Mouse (Mus musculus): ENCODE data around the gene Sec23b. TPM values are rescaled to one million over a fixed set of nuclear protein-coding genes. Genes with fewer than 3 reads are reported as not detected.
"Not testable (repeated sequence)": the region's sequence is repeated elsewhere in the genome, so short reads cannot be mapped to it uniquely, and the experiment has no call there.

Sec23b gene
- polyA plus RNA-seq, 1 experiment from 2014 or later, result 103 TPM

DNA sequence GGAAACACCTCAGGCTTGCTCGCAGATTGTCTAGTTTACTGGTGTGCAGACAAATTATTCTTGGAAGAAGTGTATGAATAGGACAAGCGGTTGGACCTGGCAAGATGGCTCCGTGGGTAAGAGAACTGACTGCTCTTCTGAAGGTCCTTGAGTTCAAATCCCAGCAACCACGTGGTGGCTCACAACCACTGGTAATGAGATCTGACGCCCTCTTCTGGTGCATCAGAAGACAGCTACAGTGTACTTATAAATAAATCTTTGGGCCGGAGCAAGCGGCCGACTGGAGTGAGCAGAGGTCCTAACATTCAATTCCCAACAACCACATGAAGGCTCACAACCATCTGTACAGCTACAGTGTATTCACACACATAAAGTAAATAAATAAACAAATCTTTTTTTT, 37.0 kb downstream of the Sec23b start:
- DNase-seq (ENCODE audit: low spot score); H3K36me3 ChIP-seq (ENCODE audit: control insufficient read depth, insufficient read depth, low read length); H3K4me2 ChIP-seq (ENCODE audit: low read depth, severe bottlenecking); H3K9ac ChIP-seq (ENCODE audit: low read length); H3K4me1 ChIP-seq (ENCODE audit: control insufficient read depth, insufficient read depth, low read length); H3K9me3 ChIP-seq (ENCODE audit: control insufficient read depth, low read length); H3K27ac ChIP-seq (replicated peaks; ENCODE audit: low read depth, low read length); ATAC-seq (ENCODE audit: insufficient number of reproducible peaks, low FRiP score, low TSS enrichment, low read depth); H3K4me3 ChIP-seq (ENCODE audit: low read depth, low read length); H3K27me3 ChIP-seq (ENCODE audit: control insufficient read depth, insufficient read depth, low read length): not testable (repeated sequence)
- 69% methylated on average over 8 of the region's 8 CpGs for WGBS

DNA sequence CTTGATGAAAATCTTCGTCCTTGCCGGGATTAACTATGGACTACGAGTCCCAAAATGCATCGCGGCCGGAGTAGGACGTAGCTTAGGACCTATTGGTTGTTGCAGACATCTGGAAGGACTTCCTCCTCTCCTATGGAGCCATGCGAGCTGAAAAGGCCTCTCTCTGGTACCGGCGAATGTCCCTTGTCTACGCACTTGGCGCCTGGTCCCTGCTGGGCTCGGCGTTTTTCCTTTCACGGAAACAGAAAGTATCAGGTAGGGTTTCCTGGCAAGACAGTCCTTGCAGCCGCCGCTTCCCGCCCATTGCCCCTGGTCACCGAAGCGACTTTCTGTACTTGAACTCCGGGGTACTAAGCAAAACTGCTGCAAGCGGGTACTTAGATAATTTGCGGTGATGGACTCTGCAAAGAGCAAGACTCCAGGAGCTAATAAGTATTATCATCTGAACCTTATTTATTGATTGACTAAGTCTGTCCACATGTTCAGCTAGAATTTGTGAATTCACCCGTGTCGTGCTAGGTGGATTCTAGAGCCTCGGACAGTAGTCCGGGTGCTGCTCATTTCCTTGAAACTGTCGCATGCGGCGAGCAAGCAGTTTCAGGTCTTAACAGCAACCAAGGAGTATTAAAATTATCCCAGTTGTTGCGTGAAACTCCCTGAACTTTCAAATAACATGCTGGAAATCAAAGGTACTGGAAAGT, 38.1 kb downstream of the Sec23b start, which contains the start of gene Smim26:
Smim26 (plus strand) TSS at position 104 of the 701 bp plus-strand sequence.
- ATAC-seq (ENCODE audit: insufficient number of reproducible peaks, low FRiP score, low TSS enrichment, low read depth), result peak; percentile 91
- DNase-seq (ENCODE audit: low spot score), result peak; percentile 85
- WGBS, result 2% methylated on average over 31 of the region's 31 CpGs
- Histone ChIP-seq H3K4me2 (ENCODE audit: low read depth, severe bottlenecking) (peak within 1 kb of the TSS; percentile 45), H3K36me3 (ENCODE audit: control insufficient read depth, insufficient read depth, low read length) (no peaks in the 10 kb centered on the region), H3K4me1 (ENCODE audit: control insufficient read depth, insufficient read depth, low read length) (no peaks in the 10 kb centered on the region), H3K4me3 (ENCODE audit: low read depth, low read length) (peak within 1 kb of the TSS; percentile 57), H3K27ac (replicated peaks; ENCODE audit: low read depth, low read length) (no peak within 1 kb of the TSS), H3K27me3 (ENCODE audit: control insufficient read depth, insufficient read depth, low read length) (no peaks in the 10 kb centered on the region), H3K9me3 (ENCODE audit: control insufficient read depth, low read length) (no peaks in the 10 kb centered on the region), H3K9ac (ENCODE audit: low read length) (peak within 1 kb of the TSS; percentile 67)

DNA sequence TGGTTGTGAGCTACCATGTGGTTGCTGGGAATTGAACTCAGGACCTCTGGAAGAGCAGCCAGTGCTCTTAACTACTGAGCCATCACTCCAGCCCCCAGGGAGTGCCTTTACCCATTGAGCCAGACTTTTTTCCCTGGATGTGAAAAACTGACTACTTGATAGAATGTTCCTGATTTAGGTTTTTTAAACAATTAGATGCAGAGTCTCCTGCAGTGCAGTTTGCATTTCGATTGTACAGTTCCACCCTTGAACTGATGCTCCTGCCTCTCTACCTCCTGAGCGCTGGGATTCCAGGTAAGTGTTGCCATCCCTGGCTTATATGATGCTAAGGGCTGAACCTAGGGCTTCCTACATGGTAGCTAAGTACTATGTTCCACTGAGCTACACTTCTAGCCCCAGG, 42.0 kb downstream of the Sec23b start:
- ATAC-seq (ENCODE audit: insufficient number of reproducible peaks, low FRiP score, low TSS enrichment, low read depth) (no peak), DNase-seq (ENCODE audit: low spot score) (peak; percentile 13)
- Histone ChIP-seq H3K9ac (ENCODE audit: low read length) (no peak overlapping the region), H3K9me3 (ENCODE audit: control insufficient read depth, low read length) (no peaks in the 10 kb centered on the region), H3K4me1 (ENCODE audit: control insufficient read depth, insufficient read depth, low read length) (no peaks in the 10 kb centered on the region), H3K4me3 (ENCODE audit: low read depth, low read length) (no peak overlapping the region), H3K27ac (replicated peaks; ENCODE audit: low read depth, low read length) (no peak overlapping the region), H3K27me3 (ENCODE audit: control insufficient read depth, insufficient read depth, low read length) (no peaks in the 10 kb centered on the region), H3K4me2 (ENCODE audit: low read depth, severe bottlenecking) (no peak overlapping the region), H3K36me3 (ENCODE audit: control insufficient read depth, insufficient read depth, low read length) (no peaks in the 10 kb centered on the region)
- WGBS, result 77% methylated on average over 2 of the region's 2 CpGs

DNA sequence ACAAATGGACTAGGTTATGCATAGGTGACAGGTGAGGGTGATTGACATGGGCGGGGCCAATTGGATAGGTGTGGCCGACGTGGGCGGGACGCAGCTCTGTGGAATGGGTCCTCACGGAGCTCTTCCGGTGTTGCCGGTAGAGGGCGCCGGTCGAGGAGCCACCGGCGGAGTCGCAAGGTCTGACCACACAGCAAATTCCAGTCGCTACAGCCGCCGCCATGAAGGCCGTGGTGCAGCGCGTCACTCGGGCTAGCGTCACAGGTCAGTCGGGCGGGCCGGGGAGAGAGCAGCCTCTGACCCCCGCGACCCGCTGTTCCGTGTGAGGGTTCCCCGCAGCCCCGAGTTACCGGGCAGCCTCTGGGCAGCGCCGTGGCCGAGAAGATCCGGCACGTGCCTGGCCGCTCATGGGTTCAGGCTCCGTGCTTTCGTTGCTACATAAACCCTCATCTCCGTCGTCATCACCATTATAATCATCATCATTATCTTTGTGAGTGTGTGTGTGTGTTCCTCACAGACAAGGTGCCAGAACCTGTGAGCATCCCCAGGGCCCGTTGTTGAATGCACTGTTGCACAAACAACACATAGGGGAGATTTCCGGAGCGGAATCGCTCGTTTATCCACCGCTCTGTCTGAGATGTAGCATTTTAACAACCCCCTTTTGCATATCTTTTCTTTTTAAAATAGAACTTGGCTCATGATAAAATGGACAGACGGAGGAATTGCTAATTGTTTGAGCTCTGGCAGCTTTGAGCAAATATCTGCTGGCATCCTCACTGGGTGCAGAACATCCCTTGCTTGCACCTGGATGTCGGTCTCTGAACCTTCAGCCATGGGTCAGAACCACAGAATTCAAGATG, 44.0 kb downstream of the Sec23b start, which contains the start of gene Dtd1:
Dtd1 (plus strand) TSS at position 67 of the 857 bp plus-strand sequence.
- Histone ChIP-seq H3K9me3 (ENCODE audit: control insufficient read depth, low read length) (no peaks in the 10 kb centered on the region), H3K27me3 (ENCODE audit: control insufficient read depth, insufficient read depth, low read length) (no peaks in the 10 kb centered on the region), H3K4me3 (ENCODE audit: low read depth, low read length) (peak within 1 kb of the TSS; percentile 58), H3K4me2 (ENCODE audit: low read depth, severe bottlenecking) (peak within 1 kb of the TSS; percentile 49), H3K27ac (replicated peaks; ENCODE audit: low read depth, low read length) (no peak within 1 kb of the TSS), H3K9ac (ENCODE audit: low read length) (peak within 1 kb of the TSS; percentile 90), H3K4me1 (ENCODE audit: control insufficient read depth, insufficient read depth, low read length) (no peaks in the 10 kb centered on the region), H3K36me3 (ENCODE audit: control insufficient read depth, insufficient read depth, low read length) (no peaks in the 10 kb centered on the region)
- peak; percentile 94 for ATAC-seq (ENCODE audit: insufficient number of reproducible peaks, low FRiP score, low TSS enrichment, low read depth)
- DNase-seq (ENCODE audit: low spot score), result peak; percentile 91
- 2% methylated on average over 50 of the region's 50 CpGs for WGBS

DNA sequence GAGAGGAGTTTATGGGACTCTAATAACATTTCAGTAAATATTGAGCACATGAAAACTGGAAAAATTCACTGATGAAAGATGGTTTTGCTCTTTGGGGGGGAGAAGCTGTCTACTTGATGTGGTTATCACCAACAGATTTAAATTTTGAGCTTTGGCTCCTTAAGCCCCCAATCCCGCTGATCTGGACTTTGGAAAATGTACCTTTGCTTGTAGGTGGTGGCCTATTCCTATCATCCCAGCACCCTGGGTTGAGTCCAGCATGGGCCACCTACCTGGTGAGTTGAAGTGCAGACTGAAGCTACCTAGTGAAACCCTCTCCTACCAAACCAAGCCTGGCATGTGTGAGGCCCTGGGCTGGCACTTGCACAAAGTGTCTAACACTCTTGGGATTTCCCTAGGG, 45.5 kb downstream of the Sec23b start:
- Histone ChIP-seq H3K36me3 (ENCODE audit: control insufficient read depth, insufficient read depth, low read length) (no peaks in the 10 kb centered on the region), H3K27ac (replicated peaks; ENCODE audit: low read depth, low read length) (no peak overlapping the region), H3K9ac (ENCODE audit: low read length) (no peak overlapping the region), H3K4me2 (ENCODE audit: low read depth, severe bottlenecking) (no peak overlapping the region), H3K4me3 (ENCODE audit: low read depth, low read length) (no peak overlapping the region), H3K9me3 (ENCODE audit: control insufficient read depth, low read length) (no peaks in the 10 kb centered on the region), H3K4me1 (ENCODE audit: control insufficient read depth, insufficient read depth, low read length) (no peaks in the 10 kb centered on the region), H3K27me3 (ENCODE audit: control insufficient read depth, insufficient read depth, low read length) (no peaks in the 10 kb centered on the region)
- peak; percentile 16 for DNase-seq (ENCODE audit: low spot score)
- ATAC-seq (ENCODE audit: insufficient number of reproducible peaks, low FRiP score, low TSS enrichment, low read depth), result no peak
- WGBS, result 96% methylated on average over 1 of the region's 1 CpGs

DNA sequence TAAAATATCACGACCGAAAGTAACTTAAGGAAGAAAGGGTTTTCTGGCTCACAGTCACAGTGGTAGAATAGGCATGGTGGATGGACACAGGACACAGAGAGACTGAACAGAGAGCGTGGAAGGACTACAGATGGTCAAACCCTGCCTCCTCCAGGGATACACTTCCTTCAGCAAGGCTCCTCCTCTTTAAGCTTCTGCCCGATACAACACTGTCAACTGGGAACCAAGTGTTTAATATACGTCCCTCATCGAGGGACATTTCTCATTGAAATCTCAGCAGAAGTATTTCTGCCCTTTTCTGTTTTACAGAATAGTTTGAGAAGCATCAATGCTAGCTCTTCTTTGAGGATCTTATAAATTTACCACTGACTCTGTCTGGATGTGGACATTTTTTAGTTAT, 57.9 kb downstream of the Sec23b start:
- Histone ChIP-seq H3K36me3 (ENCODE audit: control insufficient read depth, insufficient read depth, low read length) (no peaks in the 10 kb centered on the region), H3K27me3 (ENCODE audit: control insufficient read depth, insufficient read depth, low read length) (no peaks in the 10 kb centered on the region), H3K27ac (replicated peaks; ENCODE audit: low read depth, low read length) (no peak overlapping the region), H3K4me2 (ENCODE audit: low read depth, severe bottlenecking) (no peak overlapping the region), H3K4me3 (ENCODE audit: low read depth, low read length) (no peak overlapping the region), H3K9ac (ENCODE audit: low read length) (no peak overlapping the region), H3K9me3 (ENCODE audit: control insufficient read depth, low read length) (no peaks in the 10 kb centered on the region), H3K4me1 (ENCODE audit: control insufficient read depth, insufficient read depth, low read length) (no peaks in the 10 kb centered on the region)
- DNase-seq (ENCODE audit: low spot score) (peak; percentile 12), ATAC-seq (ENCODE audit: insufficient number of reproducible peaks, low FRiP score, low TSS enrichment, low read depth) (no peak)
- 93% methylated on average over 6 of the region's 6 CpGs for WGBS

DNA sequence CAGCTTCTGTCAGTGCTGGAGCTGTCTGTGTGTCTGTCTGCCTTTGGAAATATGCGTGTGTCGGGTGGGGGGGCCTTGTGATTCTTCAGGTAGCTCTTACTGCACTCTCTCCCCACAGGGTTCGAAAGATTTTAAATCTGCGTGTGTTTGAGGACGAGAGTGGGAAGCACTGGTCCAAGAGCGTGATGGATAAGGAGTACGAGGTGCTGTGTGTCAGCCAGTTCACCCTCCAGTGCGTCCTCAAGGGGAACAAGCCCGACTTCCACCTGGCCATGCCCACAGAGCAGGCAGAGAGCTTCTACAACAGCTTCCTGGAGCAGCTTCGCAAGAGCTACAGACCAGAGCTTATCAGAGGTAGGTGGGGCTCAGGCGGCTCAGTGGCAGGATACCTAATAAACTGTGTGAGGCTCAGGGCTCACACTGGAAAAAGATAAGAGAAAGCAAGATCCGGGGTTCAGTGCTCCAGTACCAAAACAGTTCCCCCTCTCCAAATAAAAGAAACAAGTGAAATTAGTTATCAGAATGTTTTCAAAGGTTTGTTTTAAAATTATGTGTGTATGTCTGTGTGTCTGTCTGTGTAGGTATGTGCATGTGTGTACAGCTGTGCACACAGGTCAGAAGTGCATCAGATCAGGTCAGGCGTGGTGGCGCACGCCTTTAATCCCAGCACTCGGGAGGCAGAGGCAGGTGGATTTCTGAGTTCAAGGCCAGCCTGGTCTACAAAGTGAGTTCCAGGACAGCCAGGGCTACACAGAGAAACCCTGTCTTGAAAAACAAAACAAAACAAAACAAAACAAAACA, 61.2 kb downstream of the Sec23b start:
- 89% methylated on average over 16 of the region's 16 CpGs for WGBS
- Histone ChIP-seq H3K27ac (replicated peaks; ENCODE audit: low read depth, low read length) (no peak overlapping the region), H3K4me1 (ENCODE audit: control insufficient read depth, insufficient read depth, low read length) (no peaks in the 10 kb centered on the region)

DNA sequence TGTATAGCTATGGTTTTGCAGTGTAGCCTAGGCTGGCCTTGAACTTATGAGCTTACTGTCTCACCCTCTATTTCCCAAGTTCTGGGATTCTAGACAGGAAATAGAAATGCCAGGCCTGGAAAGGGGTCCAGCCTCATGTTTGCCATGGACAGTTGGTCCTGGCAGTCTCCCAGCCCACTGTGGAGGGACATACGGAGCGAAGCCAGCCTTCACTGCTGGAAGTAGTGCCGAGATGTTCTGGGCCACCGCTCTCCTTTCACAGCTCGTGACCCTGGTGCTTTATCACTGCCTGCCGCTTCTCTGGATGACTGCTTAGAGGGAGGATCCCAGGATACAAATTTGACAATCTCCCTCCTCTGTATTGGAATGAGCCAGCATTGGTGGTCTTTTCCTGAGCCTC, 65.5 kb downstream of the Sec23b start:
- WGBS, result 89% methylated on average over 6 of the region's 6 CpGs
- H3K27me3 ChIP-seq (ENCODE audit: control insufficient read depth, insufficient read depth, low read length), result no peaks in the 10 kb centered on the region
- no peaks in the 10 kb centered on the region for H3K9me3 ChIP-seq (ENCODE audit: control insufficient read depth, low read length)
- H3K4me2 ChIP-seq (ENCODE audit: low read depth, severe bottlenecking), result no peak overlapping the region
- no peak overlapping the region for H3K27ac ChIP-seq (replicated peaks; ENCODE audit: low read depth, low read length)
- ATAC-seq (ENCODE audit: insufficient number of reproducible peaks, low FRiP score, low TSS enrichment, low read depth) (no peak), DNase-seq (ENCODE audit: low spot score) (no peak)
- no peak overlapping the region for H3K4me3 ChIP-seq (ENCODE audit: low read depth, low read length)
- H3K9ac ChIP-seq (ENCODE audit: low read length), result no peak overlapping the region
- H3K36me3 ChIP-seq (ENCODE audit: control insufficient read depth, insufficient read depth, low read length), result no peaks in the 10 kb centered on the region
- no peaks in the 10 kb centered on the region for H3K4me1 ChIP-seq (ENCODE audit: control insufficient read depth, insufficient read depth, low read length)

More for the DNA sequence above, 61.2 kb downstream of the Sec23b start:
- Histone ChIP-seq H3K9me3 (ENCODE audit: control insufficient read depth, low read length) (no peaks in the 10 kb centered on the region), H3K27me3 (ENCODE audit: control insufficient read depth, insufficient read depth, low read length) (no peaks in the 10 kb centered on the region), H3K36me3 (ENCODE audit: control insufficient read depth, insufficient read depth, low read length) (no peaks in the 10 kb centered on the region), H3K4me3 (ENCODE audit: low read depth, low read length) (no peak overlapping the region), H3K4me2 (ENCODE audit: low read depth, severe bottlenecking) (no peak overlapping the region), H3K9ac (ENCODE audit: low read length) (no peak overlapping the region)
- DNase-seq (ENCODE audit: low spot score) (peak; percentile 18), ATAC-seq (ENCODE audit: insufficient number of reproducible peaks, low FRiP score, low TSS enrichment, low read depth) (no peak)
